Mouse (Mus musculus) left cerebral cortex, adult 8-10 months (tissue): ENCODE data around the gene Gm5244. TPM values are rescaled to one million over a fixed set of nuclear protein-coding genes. Genes with fewer than 3 reads are reported as not detected.

Experiments
- DNase-seq, 2 experiments: peaks; one replicate each; pipeline ENCODE4 v3.0.0; 2022; ENCODE audit warnings: low spot score in 2 of 2
- total RNA-seq, 4 experiments: library from RNA; stranded (reverse); gene quantifications; 2 replicates each; pipeline ENCODE4 v1.2.4; 2022

Gene Gm5244
- total RNA-seq = not detected

GRCm38 (mm10) chr19:12846382-12846781, at the start of gene Gm5244:
TSS of gene Gm5244 (plus strand) at chr19:12846682.
- no peak for DNase-seq

- no peak for DNase-seq
Measured at GRCm38 (mm10) chr19:12797071-12797470, 49.4 kb upstream of the Gm5244 start.

GRCm38 (mm10) chr19:12798404-12798803, 48.1 kb upstream of the Gm5244 start:
- no peak for DNase-seq

GRCm38 (mm10) chr19:12799081-12799480, 47.4 kb upstream of the Gm5244 start:
- no peak for DNase-seq

GRCm38 (mm10) chr19:12800621-12801020, 45.9 kb upstream of the Gm5244 start:
- DNase-seq = no peak

GRCm38 (mm10) chr19:12801046-12801445, 45.4 kb upstream of the Gm5244 start:
- DNase-seq = no peak

- DNase-seq = peak in 1 of 2 experiments; percentile 53
Measured at GRCm38 (mm10) chr19:12802830-12803229, 43.7 kb upstream of the Gm5244 start.

- DNase-seq = no peak
Measured at GRCm38 (mm10) chr19:12804237-12804636, 42.2 kb upstream of the Gm5244 start.

- DNase-seq = no peak
Measured at GRCm38 (mm10) chr19:12805730-12806129, 40.8 kb upstream of the Gm5244 start.

- DNase-seq = no peak
Measured at GRCm38 (mm10) chr19:12806214-12806613, 40.3 kb upstream of the Gm5244 start.

GRCm38 (mm10) chr19:12812644-12813364, 33.7 kb upstream of the Gm5244 start:
- no peak for DNase-seq

- DNase-seq = no peak
Measured at GRCm38 (mm10) chr19:12813883-12814282, 32.6 kb upstream of the Gm5244 start.

GRCm38 (mm10) chr19:12818507-12818906, 28.0 kb upstream of the Gm5244 start:
- DNase-seq = no peak

GRCm38 (mm10) chr19:12820383-12820782, 26.1 kb upstream of the Gm5244 start:
- DNase-seq = no peak

GRCm38 (mm10) chr19:12824549-12824948, 21.9 kb upstream of the Gm5244 start:
- no peak for DNase-seq

- no peak for DNase-seq
Measured at GRCm38 (mm10) chr19:12830823-12831430, 15.6 kb upstream of the Gm5244 start.

- DNase-seq = no peak
Measured at GRCm38 (mm10) chr19:12831559-12831958, 14.9 kb upstream of the Gm5244 start.

GRCm38 (mm10) chr19:12833625-12834024, 12.9 kb upstream of the Gm5244 start:
- no peak for DNase-seq

- no peak for DNase-seq
Measured at GRCm38 (mm10) chr19:12838507-12838906, 8.0 kb upstream of the Gm5244 start.

- DNase-seq = no peak
Measured at GRCm38 (mm10) chr19:12856983-12857382, 10.5 kb downstream of the Gm5244 start, which contains the start of gene Olfr1444. TSS of gene Olfr1444 (plus strand) at chr19:12857283.

- DNase-seq = no peak
Measured at GRCm38 (mm10) chr19:12883555-12883954, 37.1 kb downstream of the Gm5244 start, which contains the start of gene Olfr1445. TSS of gene Olfr1445 (plus strand) at chr19:12883855.

- no peak for DNase-seq
Measured at GRCm38 (mm10) chr19:12893424-12893823, 46.9 kb downstream of the Gm5244 start, which contains the start of gene Olfr1446. TSS of gene Olfr1446 (minus strand) at chr19:12893524.
